8 mouse cellular contexts compared by ENCODE assay signal in the genomic region with DNA sequence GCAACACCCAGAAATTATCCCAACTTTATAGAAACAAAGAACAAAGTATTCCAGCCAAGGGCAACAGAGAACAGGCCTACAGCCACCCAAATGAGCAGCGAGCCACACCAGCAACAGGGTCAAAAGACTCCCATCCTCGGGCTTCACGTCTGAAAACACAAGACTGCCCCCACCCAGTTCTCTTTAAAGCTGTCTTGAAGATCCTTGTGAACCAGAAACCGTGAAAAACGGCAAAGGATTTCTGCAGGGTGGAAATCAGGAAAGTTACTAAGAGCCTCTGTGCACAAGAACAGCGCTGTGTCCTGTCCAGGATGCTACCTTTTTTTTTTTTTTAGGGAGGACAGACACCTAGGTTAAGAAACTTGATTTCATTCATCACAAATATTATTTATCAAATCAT. TPM values are rescaled to one million over a fixed set of nuclear protein-coding genes. Genes with fewer than 3 reads are reported as not detected.
DNase-seq lines count a peak whose midpoint lies in the region; ATAC-seq and TF ChIP-seq lines count a peak whose summit lies in the region.

No protein-coding gene starts in this region.

- intact Hi-C loops in heart, adult 2 months (cut with DNase I) = loop anchor here (5.0 kb wide), 3 partner anchors 42 to 1092 kb away; partner anchors contain the start of genes Cnbp and Tpra1
- intact Hi-C loops in heart, postnatal 14 days (cut with DNase I) = loop anchor here (5.0 kb wide), 1 partner anchor 48 kb away; no protein-coding TSS in a partner anchor

- peak overlapping the region; percentile 84 for H3K27ac ChIP-seq in heart, adult 2 months
- peak overlapping the region; percentile 94; the same call in 1 of the 2 replicates for H3K27ac ChIP-seq in CH12.LX (ENCODE audit: insufficient read depth, low read depth)
- H3K27ac ChIP-seq in forebrain, embryonic 14.5 days (ENCODE audit: low read depth, low read length) = no peak overlapping the region
- peak overlapping the region; percentile 89 for H3K27ac ChIP-seq in liver, embryonic 14.5 days

- 35% methylated on average over 6 of the region's 6 CpGs for WGBS in heart, adult 2 months
- 45% methylated on average over 6 of the region's 6 CpGs for WGBS in forebrain, embryonic 14.5 days
- 17% methylated on average over 6 of the region's 6 CpGs for WGBS in liver, embryonic 14.5 days (ENCODE audit: insufficient replicate concordance)

- H3K79me2 ChIP-seq in heart, adult 2 months (replicated peaks; ENCODE audit: control insufficient read depth, insufficient read depth, low read length) = peaks cover 3% of the 10 kb centered on the region
- peaks cover 32% of the 10 kb centered on the region for H3K79me2 ChIP-seq in CH12.LX (replicated peaks; ENCODE audit: control insufficient read depth, extremely low read depth, insufficient read depth, poor library complexity, severe bottlenecking)

- TF ChIP-seq CTCF in heart, adult 2 months (IDR thresholded peaks at IDR 0.05) = no peak
- no peak for TF ChIP-seq CTCF in CH12.LX (conservative IDR thresholded peaks at IDR 0.05 in 1 of 2, IDR thresholded peaks at IDR 0.05 in 1 of 2; ENCODE audit: low read depth in 2 of 2, low read length in 2 of 2)
- TF ChIP-seq CTCF in liver, embryonic 14.5 days (IDR thresholded peaks at IDR 0.05; ENCODE audit: low read depth) = no peak

- peak overlapping the region; percentile 97 for H3K4me3 ChIP-seq in heart, adult 2 months
- H3K4me3 ChIP-seq in CH12.LX (replicated peaks in 1 of 3; ENCODE audit: low read depth in 2 of 3, low read length in 2 of 3, poor library complexity in 1 of 3) = peak overlapping the region; percentile 75 to 94 (median 78)
- H3K4me3 ChIP-seq in forebrain, embryonic 14.5 days (ENCODE audit: low read depth, low read length) = peak overlapping the region; percentile 68
- H3K4me3 ChIP-seq in liver, embryonic 14.5 days (ENCODE audit: insufficient read depth in 1 of 2, low read depth in 2 of 2, low read length in 2 of 2) = peak overlapping the region; percentile 81 to 85

- TF ChIP-seq EP300 in heart, adult 2 months (IDR thresholded peaks at IDR 0.05; ENCODE audit: insufficient read depth, low read depth, low read length) = no peak
- no peak for TF ChIP-seq EP300 in CH12.LX (IDR thresholded peaks at IDR 0.05; ENCODE audit: low read length)
- TF ChIP-seq EP300 in liver, embryonic 14.5 days (IDR thresholded peaks at IDR 0.05; ENCODE audit: low read depth) = no peak

- H3K27me3 ChIP-seq in heart, adult 2 months (ENCODE audit: control insufficient read depth, insufficient read depth, low read length) = no peaks in the 10 kb centered on the region
- H3K27me3 ChIP-seq in CH12.LX (replicated peaks) = no peaks in the 10 kb centered on the region
- H3K27me3 ChIP-seq in forebrain, embryonic 14.5 days (replicated peaks; ENCODE audit: control insufficient read depth, insufficient read depth, low read length) = no peaks in the 10 kb centered on the region
- no peaks in the 10 kb centered on the region for H3K27me3 ChIP-seq in liver, embryonic 14.5 days (ENCODE audit: control insufficient read depth, insufficient read depth, low read length)

- peaks cover 13% of the 10 kb centered on the region for H3K4me1 ChIP-seq in heart, adult 2 months (ENCODE audit: control insufficient read depth, insufficient read depth, low read length)
- H3K4me1 ChIP-seq in CH12.LX (ENCODE audit: control insufficient read depth in 1 of 2, insufficient read depth in 2 of 2) = peaks cover 17 to 63% of the 10 kb centered on the region in 2 experiments
- peaks cover 5% of the 10 kb centered on the region for H3K4me1 ChIP-seq in forebrain, embryonic 14.5 days (ENCODE audit: control insufficient read depth, insufficient read depth, low read length)
- H3K4me1 ChIP-seq in liver, embryonic 14.5 days (replicated peaks; ENCODE audit: control insufficient read depth in 2 of 2, insufficient read depth in 2 of 2, low read length in 1 of 2) = peaks cover 32 to 38% of the 10 kb centered on the region in 2 experiments

- no peak for ATAC-seq in forebrain, embryonic 14.5 days
- ATAC-seq in liver, embryonic 14.5 days (ENCODE audit: insufficient read depth) = no peak

- in situ Hi-C loops in CH12.LX (cut with MboI; ENCODE audit: low pct_ligation_motif_present, low pct_unique_long_range_greater_than_20kb, low sequenced_read_pairs) = no loop called here

- dilution Hi-C loops in CH12.LX (cut with MboI; ENCODE audit: extremely low pct_ligation_motif_present, extremely low pct_unique_long_range_greater_than_20kb, low sequenced_read_pairs) = no loop called here

- no peak for TF ChIP-seq RAD21 in CH12.LX (IDR thresholded peaks at IDR 0.05; ENCODE audit: low read depth, low read length)

- H3K9me3 ChIP-seq in CH12.LX (replicated peaks; ENCODE audit: low read length) = no peaks in the 10 kb centered on the region
- no peaks in the 10 kb centered on the region for H3K9me3 ChIP-seq in forebrain, embryonic 14.5 days (replicated peaks; ENCODE audit: control insufficient read depth, low read length)
- H3K9me3 ChIP-seq in liver, embryonic 14.5 days (ENCODE audit: control insufficient read depth, low read length) = no peaks in the 10 kb centered on the region

- no peaks in the 10 kb centered on the region for H3K36me3 ChIP-seq in heart, adult 2 months (ENCODE audit: control insufficient read depth, insufficient read depth, low read length)
- H3K36me3 ChIP-seq in CH12.LX (replicated peaks in 1 of 2; ENCODE audit: control insufficient read depth in 1 of 2, insufficient read depth in 1 of 2, low read length in 1 of 2) = peaks cover 9 to 39% of the 10 kb centered on the region in 2 experiments
- peaks cover 23% of the 10 kb centered on the region; the same call in 1 of the 2 replicates for H3K36me3 ChIP-seq in forebrain, embryonic 14.5 days (ENCODE audit: control insufficient read depth, insufficient read depth, low read length)
- peaks cover 10% of the 10 kb centered on the region for H3K36me3 ChIP-seq in liver, embryonic 14.5 days (replicated peaks; ENCODE audit: control insufficient read depth, insufficient read depth, low read depth)

- peak overlapping the region; percentile 73; the same call in 1 of the 2 replicates for H3K9ac ChIP-seq in heart, adult 2 months (ENCODE audit: low read depth, low read length)
- H3K9ac ChIP-seq in CH12.LX (ENCODE audit: insufficient read depth, low read depth) = peak overlapping the region; percentile 87
- no peak overlapping the region for H3K9ac ChIP-seq in forebrain, embryonic 14.5 days (ENCODE audit: low read length)
- peak overlapping the region; percentile 95 for H3K9ac ChIP-seq in liver, embryonic 14.5 days (replicated peaks)

- DNase-seq in heart, adult 2 months = no peak
- DNase-seq in heart, postnatal 14 days = no peak
- peak; percentile 15 for DNase-seq in CH12.LX (ENCODE audit: extremely low read depth)
- DNase-seq in forebrain, embryonic 14.5 days (ENCODE audit: low spot score) = no peak
- DNase-seq in liver, embryonic 14.5 days (ENCODE audit: low read depth in 3 of 3, low spot score in 3 of 3) = no peak
- DNase-seq in ovary, postnatal 14 days (ENCODE audit: low spot score) = no peak
- no peak for DNase-seq in yolk sac, embryonic 10.5 days (ENCODE audit: low spot score)
- DNase-seq in ovary, postnatal 10 days (ENCODE audit: low spot score) = no peak

- TF ChIP-seq POLR2A in heart, adult 2 months (IDR thresholded peaks at IDR 0.05; ENCODE audit: insufficient read depth, low read depth, low read length) = no peak
- TF ChIP-seq POLR2A in CH12.LX (IDR thresholded peaks at IDR 0.05; ENCODE audit: low read depth, low read length) = no peak

- H3K4me2 ChIP-seq in CH12.LX (ENCODE audit: insufficient read depth, low read depth, poor library complexity, severe bottlenecking) = peak overlapping the region; percentile 85
- H3K4me2 ChIP-seq in forebrain, embryonic 14.5 days (ENCODE audit: low read length) = peak overlapping the region; percentile 95
- H3K4me2 ChIP-seq in liver, embryonic 14.5 days (ENCODE audit: low read depth) = peak overlapping the region; percentile 86

RNA-seq across cellular contexts. Expression of gene Rab43, which starts 1.7 kb away (rescaled TPM):
- total RNA-seq in heart, adult 2 months (2021) = 10 to 100 TPM; 11.1 to 11.6 TPM
- 12.2 and 17.6 TPM in 2 replicates for polyA plus RNA-seq in heart, adult 2 months (2012; rRNA removed)
- 10 to 100 TPM; 16.7 to 17.4 TPM for total RNA-seq in heart, postnatal 14 days (2021)
- total RNA-seq in CH12.LX (2012; rRNA removed) (10.3 and 11.4 TPM in 2 replicates), CH12.LX (2014; rRNA removed) (2.8 and 4.3 TPM in 2 replicates)
- polyA plus RNA-seq in CH12.LX (2012; ENCODE audit: insufficient read length, low read depth) = 16.1 and 23.4 TPM in 2 replicates
- 3.8 and 4.9 TPM in 2 replicates for polyA plus RNA-seq in forebrain, embryonic 14.5 days (2014; fragmentation: Nextera tagmentation; extraction: Ambion mirVana)
- 21.9 and 27.8 TPM in 2 replicates for polyA plus RNA-seq in liver, embryonic 14.5 days (2012; rRNA removed)
- polyA plus RNA-seq in liver, embryonic 14.5 days (2014; fragmentation: Nextera tagmentation; extraction: Ambion mirVana) = 25.9 and 34.1 TPM in 2 replicates

RNA-seq across cellular contexts. Expression of gene Gm45140, which starts 25.3 kb away (rescaled TPM):
- total RNA-seq in heart, adult 2 months (2021) = 1 to 10 TPM in 1 of 2 experiments, under 1 TPM in 1; 0.23 to 1.4 TPM
- 0.16 and 0.79 TPM in 2 replicates for polyA plus RNA-seq in heart, adult 2 months (2012; rRNA removed)
- 1 to 10 TPM in 1 of 2 experiments, under 1 TPM in 1; 0.55 to 1.5 TPM for total RNA-seq in heart, postnatal 14 days (2021)
- 13.0 and 15.7 TPM in 2 replicates for total RNA-seq in CH12.LX (2012; rRNA removed)
- 4.3 and 5.5 TPM in 2 replicates for total RNA-seq in CH12.LX (2014; rRNA removed)
- 25.7 and 37.6 TPM in 2 replicates for polyA plus RNA-seq in CH12.LX (2012; ENCODE audit: insufficient read length, low read depth)
- polyA plus RNA-seq in forebrain, embryonic 14.5 days (2014; fragmentation: Nextera tagmentation; extraction: Ambion mirVana) = 1.2 and 2.4 TPM in 2 replicates
- 0.28 and 3.2 TPM in 2 replicates for polyA plus RNA-seq in liver, embryonic 14.5 days (2012; rRNA removed)
- 3.6 and 3.7 TPM in 2 replicates for polyA plus RNA-seq in liver, embryonic 14.5 days (2014; fragmentation: Nextera tagmentation; extraction: Ambion mirVana)

RNA-seq across cellular contexts. Expression of gene Isy1, which starts 28.3 kb away (rescaled TPM):
- total RNA-seq in heart, adult 2 months (2021) = 10 to 100 TPM; 22.3 to 22.8 TPM
- 7.3 and 15.1 TPM in 2 replicates for polyA plus RNA-seq in heart, adult 2 months (2012; rRNA removed)
- 10 to 100 TPM; 17.8 TPM for total RNA-seq in heart, postnatal 14 days (2021)
- 43.8 and 67.7 TPM in 2 replicates for total RNA-seq in CH12.LX (2012; rRNA removed)
- 77.4 and 84.2 TPM in 2 replicates for total RNA-seq in CH12.LX (2014; rRNA removed)
- 140 and 204 TPM in 2 replicates for polyA plus RNA-seq in CH12.LX (2012; ENCODE audit: insufficient read length, low read depth)
- polyA plus RNA-seq in forebrain, embryonic 14.5 days (2014; fragmentation: Nextera tagmentation; extraction: Ambion mirVana) = 34.1 and 37.8 TPM in 2 replicates
- polyA plus RNA-seq in liver, embryonic 14.5 days (2012; rRNA removed) = 4.9 and 16.9 TPM in 2 replicates
- polyA plus RNA-seq in liver, embryonic 14.5 days (2014; fragmentation: Nextera tagmentation; extraction: Ambion mirVana) = 33.7 and 34.0 TPM in 2 replicates

RNA-seq across cellular contexts. Expression of gene Gp9, which starts 32.4 kb away (rescaled TPM):
- 1 to 10 TPM in 1 of 2 experiments, under 1 TPM in 1; 0.94 to 5.8 TPM for total RNA-seq in heart, adult 2 months (2021)
- 2.6 and 9.9 TPM in 2 replicates for polyA plus RNA-seq in heart, adult 2 months (2012; rRNA removed)
- 1 to 10 TPM in 1 of 2 experiments, under 1 TPM in 1; 0.33 to 1.0 TPM for total RNA-seq in heart, postnatal 14 days (2021)
- total RNA-seq in CH12.LX (2012; rRNA removed) (not detected in 2 replicates), CH12.LX (2014; rRNA removed) (not detected in 2 replicates)
- polyA plus RNA-seq in CH12.LX (2012; ENCODE audit: insufficient read length, low read depth) = not detected in 2 replicates
- polyA plus RNA-seq in forebrain, embryonic 14.5 days (2014; fragmentation: Nextera tagmentation; extraction: Ambion mirVana) = 0.47 and 0.94 TPM in 2 replicates
- 35.1 and 62.4 TPM in 2 replicates for polyA plus RNA-seq in liver, embryonic 14.5 days (2012; rRNA removed)
- polyA plus RNA-seq in liver, embryonic 14.5 days (2014; fragmentation: Nextera tagmentation; extraction: Ambion mirVana) = 29.1 and 35.2 TPM in 2 replicates

RNA-seq across cellular contexts. Expression of gene Cnbp, which starts 40.6 kb away (rescaled TPM):
- total RNA-seq in heart, adult 2 months (2021) = 100 to 1,000 TPM; 303 to 355 TPM
- polyA plus RNA-seq in heart, adult 2 months (2012; rRNA removed) = 201 and 451 TPM in 2 replicates
- total RNA-seq in heart, postnatal 14 days (2021) = 100 to 1,000 TPM; 279 to 283 TPM
- total RNA-seq in CH12.LX (2012; rRNA removed) (558 and 652 TPM in 2 replicates), CH12.LX (2014; rRNA removed) (838 and 876 TPM in 2 replicates)
- 649 and 743 TPM in 2 replicates for polyA plus RNA-seq in CH12.LX (2012; ENCODE audit: insufficient read length, low read depth)
- polyA plus RNA-seq in forebrain, embryonic 14.5 days (2014; fragmentation: Nextera tagmentation; extraction: Ambion mirVana) = 808 and 818 TPM in 2 replicates
- polyA plus RNA-seq in liver, embryonic 14.5 days (2012; rRNA removed) = 152 and 190 TPM in 2 replicates
- 556 and 576 TPM in 2 replicates for polyA plus RNA-seq in liver, embryonic 14.5 days (2014; fragmentation: Nextera tagmentation; extraction: Ambion mirVana)
